ENCODE assay signal across 21 mouse cellular contexts in the genomic region with DNA sequence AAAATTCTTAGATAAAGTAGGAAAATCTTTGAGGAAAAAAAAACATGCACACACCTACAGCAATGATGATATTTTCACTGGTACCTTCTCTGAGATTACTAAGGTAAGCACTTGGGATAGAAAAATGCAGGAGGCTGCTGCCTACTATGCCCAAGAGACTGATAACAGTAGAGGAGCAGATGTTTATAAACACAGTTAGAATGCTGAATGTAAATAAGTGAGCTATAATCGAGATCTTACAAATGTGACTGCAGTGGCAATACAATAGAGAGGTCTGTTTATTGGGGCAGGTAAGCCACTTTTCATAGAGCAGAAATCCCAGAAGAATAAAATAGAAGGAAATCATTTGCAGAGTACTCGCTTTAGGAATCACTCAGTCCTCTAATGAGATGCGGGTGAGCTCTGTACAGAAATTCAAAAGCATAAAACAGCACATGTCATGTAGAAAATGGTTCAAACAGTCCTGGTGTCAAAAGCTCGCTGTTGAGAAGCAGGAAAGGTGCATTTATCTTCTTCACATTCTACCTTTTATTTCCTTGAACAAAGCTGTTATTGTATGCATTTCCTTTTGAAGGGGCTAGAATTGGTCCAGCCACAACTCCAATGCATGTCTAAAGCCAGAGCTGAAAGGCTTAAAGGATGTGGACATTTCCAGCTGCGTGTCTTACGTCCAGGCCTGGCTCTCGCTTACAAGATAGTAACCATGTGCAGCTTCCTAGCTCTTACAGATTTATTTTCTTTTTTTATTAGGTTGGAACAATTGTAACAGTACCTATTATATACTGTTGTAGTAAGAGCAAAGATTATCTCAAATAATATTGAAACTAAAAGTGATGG.
DNase-seq lines count a peak whose midpoint lies in the region; ATAC-seq lines count a peak whose summit lies in the region.
"Had no signal": no experiment of that assay in that cellular context is flagged by ENCODE, and none has a peak within 500 bp of the region (broad histone marks: within the 10 kb centered on the region; RNA-seq: fewer than 3 reads in every experiment).

No protein-coding gene starts in this region.

- H3K9me3 ChIP-seq in forebrain, embryonic 13.5 days (replicated peaks): no peaks in the 10 kb centered on the region
- no peaks in the 10 kb centered on the region for H3K9me3 ChIP-seq in forebrain, embryonic 15.5 days
- no peaks in the 10 kb centered on the region for H3K9me3 ChIP-seq in midbrain, embryonic 13.5 days
- no peaks in the 10 kb centered on the region for H3K9me3 ChIP-seq in midbrain, embryonic 10.5 days (replicated peaks)
- H3K9me3 ChIP-seq in midbrain, embryonic 15.5 days: no peaks in the 10 kb centered on the region
- H3K9me3 ChIP-seq in neural tube, embryonic 14.5 days (ENCODE audit: control insufficient read depth, low read length): no peaks in the 10 kb centered on the region
- H3K9me3 ChIP-seq: embryonic facial prominence, embryonic 10.5 days; embryonic facial prominence, embryonic 13.5 days; hindbrain, embryonic 12.5 days; hindbrain, embryonic 15.5 days had no signal

- DNase-seq in midbrain, embryonic 10.5 days (ENCODE audit: low spot score): no peak
- DNase-seq in ovary, postnatal 10 days (ENCODE audit: low spot score): no peak
- DNase-seq: adrenal gland, adult 8-10 months; adrenal gland, postnatal 25 days; cerebellum, adult 2 months; cerebellum, adult 9-11 months; forebrain, postnatal 0 days; gastrocnemius, postnatal 14 days; heart, adult 11 months had no signal

- H3K9ac ChIP-seq in forebrain, embryonic 13.5 days: no peak overlapping the region
- no peak overlapping the region for H3K9ac ChIP-seq in forebrain, embryonic 15.5 days (replicated peaks)
- H3K9ac ChIP-seq in midbrain, embryonic 13.5 days (replicated peaks): no peak overlapping the region
- H3K9ac ChIP-seq in midbrain, embryonic 15.5 days: no peak overlapping the region
- no peak overlapping the region for H3K9ac ChIP-seq in neural tube, embryonic 14.5 days (replicated peaks; ENCODE audit: low read depth, low read length)
- H3K9ac ChIP-seq: embryonic facial prominence, embryonic 13.5 days; forebrain, postnatal 0 days; hindbrain, embryonic 12.5 days; hindbrain, embryonic 15.5 days had no signal

- no peak overlapping the region for H3K4me2 ChIP-seq in forebrain, embryonic 13.5 days
- no peak overlapping the region for H3K4me2 ChIP-seq in forebrain, embryonic 15.5 days (replicated peaks)
- H3K4me2 ChIP-seq in midbrain, embryonic 13.5 days (replicated peaks): no peak overlapping the region
- H3K4me2 ChIP-seq in midbrain, embryonic 15.5 days: no peak overlapping the region
- H3K4me2 ChIP-seq in neural tube, embryonic 14.5 days (ENCODE audit: low read depth, low read length): no peak overlapping the region
- H3K4me2 ChIP-seq: embryonic facial prominence, embryonic 13.5 days; heart, embryonic 11.5 days; hindbrain, embryonic 12.5 days; hindbrain, embryonic 15.5 days had no signal

- ATAC-seq in forebrain, embryonic 13.5 days: peak; percentile 51; the same call in 1 of the 2 replicates
- ATAC-seq in forebrain, embryonic 15.5 days (replicated peaks): no peak; the same call in 1 of the 2 replicates
- ATAC-seq in midbrain, embryonic 13.5 days: peak; percentile 48; the same call in 1 of the 2 replicates
- ATAC-seq in midbrain, embryonic 15.5 days (replicated peaks): peak; percentile 82
- ATAC-seq in neural tube, embryonic 14.5 days (ENCODE audit: low read depth): peak; percentile 63; the same call in 1 of the 2 replicates
- ATAC-seq in erythroblast, adult 5-6 weeks (replicated peaks; ENCODE audit: low FRiP score, poor library complexity, severe bottlenecking): no peak
- ATAC-seq: forebrain, postnatal 0 days had no signal

- no peaks in the 10 kb centered on the region for H3K4me1 ChIP-seq in forebrain, embryonic 13.5 days
- H3K4me1 ChIP-seq in forebrain, embryonic 15.5 days: no peaks in the 10 kb centered on the region
- H3K4me1 ChIP-seq in midbrain, embryonic 13.5 days (replicated peaks): no peaks in the 10 kb centered on the region
- no peaks in the 10 kb centered on the region for H3K4me1 ChIP-seq in midbrain, embryonic 10.5 days
- no peaks in the 10 kb centered on the region for H3K4me1 ChIP-seq in midbrain, embryonic 15.5 days
- H3K4me1 ChIP-seq in neural tube, embryonic 14.5 days (ENCODE audit: control insufficient read depth, insufficient read depth, low read length): 0 out of 2 replicates have a peak, but pooled peaks cover 6% of the 10 kb centered on the region
- H3K4me1 ChIP-seq: embryonic facial prominence, embryonic 10.5 days; embryonic facial prominence, embryonic 13.5 days; hindbrain, embryonic 12.5 days; hindbrain, embryonic 15.5 days had no signal

- no peak overlapping the region for H3K4me3 ChIP-seq in forebrain, embryonic 13.5 days
- no peak overlapping the region for H3K4me3 ChIP-seq in forebrain, embryonic 15.5 days
- H3K4me3 ChIP-seq in midbrain, embryonic 13.5 days (replicated peaks): no peak overlapping the region
- no peak overlapping the region for H3K4me3 ChIP-seq in midbrain, embryonic 10.5 days
- H3K4me3 ChIP-seq in midbrain, embryonic 15.5 days: no peak overlapping the region
- H3K4me3 ChIP-seq in neural tube, embryonic 14.5 days (ENCODE audit: low read depth, low read length): no peak overlapping the region
- H3K4me3 ChIP-seq: embryonic facial prominence, embryonic 10.5 days; embryonic facial prominence, embryonic 13.5 days; gastrocnemius, adult 2 months; hindbrain, embryonic 12.5 days; hindbrain, embryonic 15.5 days had no signal

- no peaks in the 10 kb centered on the region for H3K27me3 ChIP-seq in forebrain, embryonic 13.5 days
- H3K27me3 ChIP-seq in forebrain, embryonic 15.5 days: no peaks in the 10 kb centered on the region
- H3K27me3 ChIP-seq in midbrain, embryonic 13.5 days: no peaks in the 10 kb centered on the region
- no peaks in the 10 kb centered on the region for H3K27me3 ChIP-seq in midbrain, embryonic 10.5 days (ENCODE audit: low read depth, poor library complexity, severe bottlenecking)
- no peaks in the 10 kb centered on the region for H3K27me3 ChIP-seq in midbrain, embryonic 15.5 days (replicated peaks)
- H3K27me3 ChIP-seq in neural tube, embryonic 14.5 days (ENCODE audit: control insufficient read depth, insufficient read depth, low read length): no peaks in the 10 kb centered on the region
- H3K27me3 ChIP-seq: embryonic facial prominence, embryonic 13.5 days; hindbrain, embryonic 12.5 days; hindbrain, embryonic 15.5 days had no signal

- whole genome bisulfite sequencing in forebrain, embryonic 13.5 days: 54% methylated on average over 7 of the region's 7 CpGs
- 37% methylated on average over 7 of the region's 7 CpGs for WGBS in forebrain, embryonic 15.5 days
- WGBS in midbrain, embryonic 13.5 days: 47% methylated on average over 7 of the region's 7 CpGs
- 76% methylated on average over 7 of the region's 7 CpGs for WGBS in midbrain, embryonic 10.5 days
- 39% methylated on average over 7 of the region's 7 CpGs for WGBS in midbrain, embryonic 15.5 days
- 35% methylated on average over 7 of the region's 7 CpGs for WGBS in neural tube, embryonic 14.5 days

- no peaks in the 10 kb centered on the region for H3K36me3 ChIP-seq in forebrain, embryonic 13.5 days (ENCODE audit: poor library complexity, severe bottlenecking)
- H3K36me3 ChIP-seq in forebrain, embryonic 15.5 days: no peaks in the 10 kb centered on the region
- H3K36me3 ChIP-seq in midbrain, embryonic 13.5 days: no peaks in the 10 kb centered on the region
- H3K36me3 ChIP-seq in midbrain, embryonic 10.5 days: no peaks in the 10 kb centered on the region
- no peaks in the 10 kb centered on the region for H3K36me3 ChIP-seq in midbrain, embryonic 15.5 days (replicated peaks)
- no peaks in the 10 kb centered on the region for H3K36me3 ChIP-seq in neural tube, embryonic 14.5 days (ENCODE audit: control insufficient read depth, insufficient read depth, low read length)
- H3K36me3 ChIP-seq: embryonic facial prominence, embryonic 10.5 days; embryonic facial prominence, embryonic 13.5 days; hindbrain, embryonic 12.5 days; hindbrain, embryonic 15.5 days had no signal

- H3K27ac ChIP-seq in forebrain, embryonic 13.5 days: no peak overlapping the region
- H3K27ac ChIP-seq in forebrain, embryonic 15.5 days (replicated peaks): no peak overlapping the region
- H3K27ac ChIP-seq in midbrain, embryonic 13.5 days: no peak overlapping the region
- H3K27ac ChIP-seq in midbrain, embryonic 10.5 days (replicated peaks): no peak overlapping the region
- no peak overlapping the region; the same call in 1 of the 2 replicates for H3K27ac ChIP-seq in midbrain, embryonic 15.5 days
- 0 out of 2 replicates have a peak overlapping the region, but pooled peaks have one; percentile 40 for H3K27ac ChIP-seq in neural tube, embryonic 14.5 days (ENCODE audit: low read depth, low read length)
- H3K27ac ChIP-seq: embryonic facial prominence, embryonic 10.5 days; embryonic facial prominence, embryonic 13.5 days; gastrocnemius, adult 2 months; hindbrain, embryonic 12.5 days; hindbrain, embryonic 15.5 days had no signal

Comparison
In these comparisons a context has a peak if more than half of its experiments do, and no peak if none do; other contexts are left out.
1. ATAC-seq: peak in forebrain, embryonic 13.5 days (single experiment), midbrain, embryonic 13.5 days (single experiment), midbrain, embryonic 15.5 days (single experiment) and neural tube, embryonic 14.5 days (single experiment); none in forebrain, embryonic 15.5 days (single experiment) and erythroblast, adult 5-6 weeks (single experiment).